Mouse (Mus musculus) ovary, postnatal 10 days (tissue): ENCODE measurements at regions not wholly inside any gene's neighbourhood (a gene's known extent, or its start where the extent isn't known, plus 50 kb on each side); places are given as distances from the start of the nearest gene placed in this dataset.
"Not testable (repeated sequence)": the region's sequence is repeated elsewhere in the genome, so short reads cannot be mapped to it uniquely, and the experiment has no call there.

Source experiments
- DNase-seq: peaks from one replicate; pipeline ENCODE4 v3.0.0; 2022; ENCODE audit warnings: low spot score

- no peak for DNase-seq
Measured at GRCm38 (mm10) chr13:82058131-82058731, 275.4 kb downstream of the Cetn3 start.

DNA sequence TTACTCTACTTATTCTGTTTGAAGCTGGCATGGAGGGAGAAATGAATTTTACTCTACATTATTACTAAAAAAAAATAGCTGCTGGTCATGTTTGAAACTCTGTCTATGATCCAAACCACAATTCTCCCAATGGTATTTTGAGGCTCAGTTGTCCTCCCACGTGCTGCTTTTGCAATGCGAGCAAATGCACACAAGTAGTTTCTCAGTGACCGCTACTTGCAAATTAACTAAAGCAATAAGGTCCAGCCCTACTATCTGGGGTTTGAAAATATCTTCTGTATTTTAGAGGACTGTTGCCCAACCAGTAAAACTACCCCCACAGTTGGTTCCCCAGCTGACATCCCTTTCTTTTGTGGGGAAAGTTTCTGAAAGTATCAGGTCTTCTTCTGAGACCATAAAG, 276.0 kb downstream of the Cetn3 start:
- DNase-seq: no peak

DNA sequence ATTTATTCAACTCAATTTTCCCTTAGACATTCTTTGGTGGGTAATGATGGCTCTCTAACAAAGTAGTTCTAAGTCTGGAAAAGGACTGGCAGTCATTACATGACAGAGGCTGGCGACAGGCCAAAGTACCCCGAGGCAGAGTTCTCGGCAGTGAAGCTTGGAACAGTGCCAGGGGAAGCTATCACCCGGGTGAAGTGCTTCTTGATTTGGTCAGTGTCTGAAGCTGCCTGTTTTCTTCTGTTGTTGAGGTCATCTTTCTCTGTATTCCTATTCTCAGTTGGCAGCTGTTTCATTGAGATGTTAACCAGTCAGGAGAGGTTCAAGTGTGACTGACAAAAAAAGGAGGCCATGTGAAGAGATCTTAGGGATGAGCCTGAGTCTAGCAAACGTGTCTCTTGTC, 276.6 kb downstream of the Cetn3 start:
- no peak for DNase-seq

- DNase-seq: not testable (repeated sequence)
Measured at GRCm38 (mm10) chr13:82063880-82064279, 281.0 kb downstream of the Cetn3 start.

DNA sequence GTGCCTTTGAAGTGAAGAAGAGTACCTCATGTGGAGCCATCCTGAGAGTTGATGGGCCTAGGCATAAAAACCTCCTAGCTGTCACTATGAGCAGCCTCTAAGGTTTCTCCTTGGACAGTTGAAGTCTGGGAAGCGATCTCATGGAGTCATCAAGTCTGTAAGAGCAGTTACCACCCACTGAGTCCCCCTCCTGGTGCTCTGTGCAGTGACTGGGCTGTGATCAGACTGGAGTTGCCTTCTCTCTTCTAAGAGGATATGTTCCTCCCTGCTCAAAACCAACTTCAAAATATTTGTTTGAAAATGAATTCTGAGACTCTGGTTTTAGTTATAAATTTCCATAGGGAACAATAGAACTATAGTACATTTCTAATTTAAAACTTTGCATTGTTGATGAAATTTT, 283.3 kb downstream of the Cetn3 start:
- no peak for DNase-seq

- no peak for DNase-seq
Measured at GRCm38 (mm10) chr13:82066674-82067270, 283.9 kb downstream of the Cetn3 start.

- DNase-seq: no peak
Measured at GRCm38 (mm10) chr13:82072449-82072848, 289.6 kb downstream of the Cetn3 start.

- DNase-seq: no peak
Measured at GRCm38 (mm10) chr13:82073343-82073742, 290.5 kb downstream of the Cetn3 start.

DNA sequence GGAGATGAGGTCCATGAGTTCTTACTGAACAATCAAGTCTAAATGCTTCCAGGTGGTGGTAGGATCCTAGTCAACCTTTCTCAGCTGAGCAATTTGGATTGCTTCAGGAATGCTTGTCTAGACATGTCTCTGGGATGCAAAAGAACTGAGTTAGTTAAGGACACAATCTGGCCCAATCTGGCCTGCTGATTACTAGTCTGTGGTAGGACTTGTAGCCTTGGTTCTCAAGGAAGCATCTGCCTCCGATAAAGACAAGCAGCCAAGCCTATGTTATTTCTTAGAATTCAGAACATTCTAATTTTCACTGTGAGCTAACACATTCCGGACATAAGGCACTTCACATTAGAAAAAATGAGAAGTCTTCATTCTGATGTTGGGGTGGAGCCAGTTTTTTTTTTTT, 298.5 kb downstream of the Cetn3 start:
- DNase-seq: no peak

GRCm38 (mm10) chr13:82087635-82088034, 304.8 kb downstream of the Cetn3 start:
- DNase-seq: no peak

DNA sequence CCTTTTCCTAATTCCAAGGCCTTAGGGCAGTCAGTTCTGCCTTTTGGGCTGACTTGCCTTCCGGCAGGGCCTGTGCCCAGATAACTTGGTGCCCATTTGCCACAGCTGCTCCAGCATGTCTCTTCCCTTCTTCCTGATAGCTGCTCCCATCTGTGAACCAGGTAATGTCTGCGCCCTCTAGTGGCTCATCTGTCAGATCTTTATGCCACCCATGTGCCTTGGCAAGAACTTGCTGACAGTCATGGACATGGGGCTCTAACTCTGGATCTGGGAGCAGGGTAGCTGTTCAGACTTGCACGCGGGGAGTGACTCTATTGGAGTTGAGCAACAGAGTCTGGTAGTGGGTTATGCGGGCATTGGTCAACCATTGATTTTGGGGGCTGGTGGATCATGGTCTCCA, 309.3 kb downstream of the Cetn3 start:
- DNase-seq: no peak

DNA sequence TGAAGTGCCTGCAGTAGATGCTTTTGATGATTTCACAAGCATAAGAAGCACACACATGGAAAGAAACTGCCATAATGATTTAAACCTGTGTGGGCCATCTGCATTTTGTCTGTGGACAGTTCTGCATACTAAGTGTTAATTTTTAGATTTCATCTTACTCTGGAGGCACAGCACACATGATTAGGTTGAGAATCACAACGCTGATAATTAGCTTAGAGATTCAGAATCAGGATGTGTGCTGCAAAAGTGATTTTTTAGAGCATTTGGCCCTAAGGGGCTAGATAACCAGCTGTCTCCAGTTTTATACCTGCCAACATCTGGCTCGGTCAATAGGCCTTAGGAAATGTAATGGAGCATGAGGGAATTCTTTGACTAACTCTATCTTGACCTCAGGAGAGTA, 323.2 kb downstream of the Cetn3 start:
- DNase-seq: no peak

DNA sequence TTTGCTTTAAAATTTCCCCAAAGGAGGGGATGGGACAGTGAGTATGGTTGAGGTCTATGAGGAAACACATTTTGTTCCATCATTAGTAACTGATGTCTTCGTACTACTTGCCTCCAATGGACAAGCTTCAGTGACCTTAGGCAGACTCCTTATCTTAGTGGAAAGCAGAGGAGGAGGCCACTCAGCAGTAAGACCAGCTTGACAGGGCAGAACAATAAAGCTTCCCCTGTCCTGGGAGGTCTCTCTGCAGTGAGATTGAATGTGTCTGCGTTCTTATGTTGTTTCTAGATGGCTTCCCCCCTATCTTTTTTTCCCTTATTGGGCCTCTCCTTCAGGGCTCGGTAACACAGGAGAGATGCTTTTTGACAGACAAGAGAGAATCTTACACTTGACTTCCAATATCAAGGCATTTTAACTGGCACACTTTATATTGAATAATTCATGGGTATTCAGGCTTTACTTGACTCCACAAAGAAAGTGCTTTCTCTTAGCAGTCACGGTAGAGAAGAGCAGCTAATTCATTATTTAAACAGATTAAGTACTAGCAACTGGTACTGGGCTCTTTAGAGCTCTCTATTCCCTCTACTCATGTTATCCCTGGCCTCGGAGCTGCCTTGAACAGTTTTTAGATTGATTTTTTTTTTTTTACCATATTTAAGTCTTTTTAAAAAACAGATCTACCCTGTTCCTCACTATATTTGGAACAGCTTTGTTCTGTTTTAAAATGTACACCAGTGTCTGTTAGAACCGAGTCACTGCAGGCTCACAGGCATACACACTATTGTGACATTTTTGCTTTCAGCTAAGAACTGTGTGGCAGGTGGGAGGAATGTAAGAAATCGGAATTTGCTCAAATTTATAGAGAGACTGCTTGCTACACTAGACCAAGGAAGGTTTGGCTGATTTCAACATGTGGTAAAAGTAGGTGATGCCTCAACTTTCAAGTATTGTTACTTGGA, 347.2 kb downstream of the Cetn3 start:
- no peak for DNase-seq
